Mouse (Mus musculus) layer of hippocampus, adult 11-12 months (tissue): ENCODE data around the gene Sgcd.
A peak's percentile ranks its signal among the peaks of the same experiment; 100 is the strongest.
"Not testable (repeated sequence)": the region's sequence is repeated elsewhere in the genome, so short reads cannot be mapped to it uniquely, and the experiment has no call there.

Experiments
- DNase-seq: peaks from one replicate; pipeline ENCODE4 v3.0.0; 2022; ENCODE audit warnings: low spot score

The Sgcd gene

DNA sequence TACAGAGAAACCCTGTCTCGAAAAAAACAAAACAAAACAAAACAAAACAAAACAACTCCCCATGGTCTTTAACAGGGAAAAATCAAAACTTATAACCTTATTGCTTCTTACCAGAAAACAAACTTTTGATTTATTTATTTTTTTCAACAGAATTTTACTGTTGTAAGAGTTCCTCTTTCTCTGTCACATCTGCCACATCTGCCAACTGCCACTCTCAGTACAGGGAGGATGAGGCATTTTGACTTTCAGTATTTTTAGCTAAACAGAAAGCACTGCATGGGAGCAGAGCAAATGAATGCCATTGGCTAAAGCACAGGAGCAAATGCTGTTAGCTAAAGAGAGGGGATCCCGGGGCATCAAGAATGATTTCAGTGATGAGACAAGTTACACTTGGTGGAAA lies 528.6 kb downstream of the Sgcd start:
- no peak for DNase-seq

DNA sequence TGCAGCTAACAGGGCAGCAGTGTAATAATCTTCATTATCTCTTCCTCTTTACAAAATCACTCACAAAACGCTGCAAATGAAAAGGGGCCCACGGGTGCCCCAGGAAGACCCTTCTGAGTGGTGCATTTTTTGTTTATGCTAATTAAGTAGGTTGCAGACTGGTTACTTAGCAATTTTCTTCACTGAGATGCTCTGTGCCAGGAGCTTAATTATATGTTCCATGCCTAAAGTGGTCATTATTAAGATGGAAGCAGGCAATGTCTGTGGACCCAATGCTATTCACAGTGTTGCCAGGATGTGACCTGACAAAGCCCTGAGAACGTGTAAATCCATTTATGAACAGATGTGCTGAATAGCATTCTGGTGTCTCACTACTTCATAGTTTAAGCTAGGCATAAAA lies 529.6 kb downstream of the Sgcd start:
- no peak for DNase-seq

DNA sequence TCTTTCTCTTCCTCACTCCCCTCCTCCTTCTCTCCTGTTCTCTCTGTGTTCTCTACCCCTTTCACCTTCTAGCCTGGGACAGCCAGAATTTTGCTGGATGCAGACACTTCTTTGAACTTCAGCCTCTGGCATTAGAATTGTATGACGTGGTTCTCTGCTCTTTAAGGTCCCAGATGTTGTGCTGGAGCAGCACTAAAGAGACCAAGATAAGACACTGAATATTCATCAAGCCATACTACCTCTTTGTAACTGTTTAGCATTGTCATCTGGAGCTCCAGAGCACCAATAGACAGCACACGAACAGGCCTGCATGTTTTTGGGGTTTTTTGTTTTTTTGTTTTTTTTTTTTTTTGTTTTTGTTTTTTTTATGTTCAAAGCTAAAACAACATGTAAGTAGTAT lies 541.0 kb downstream of the Sgcd start:
- DNase-seq, result no peak

DNA sequence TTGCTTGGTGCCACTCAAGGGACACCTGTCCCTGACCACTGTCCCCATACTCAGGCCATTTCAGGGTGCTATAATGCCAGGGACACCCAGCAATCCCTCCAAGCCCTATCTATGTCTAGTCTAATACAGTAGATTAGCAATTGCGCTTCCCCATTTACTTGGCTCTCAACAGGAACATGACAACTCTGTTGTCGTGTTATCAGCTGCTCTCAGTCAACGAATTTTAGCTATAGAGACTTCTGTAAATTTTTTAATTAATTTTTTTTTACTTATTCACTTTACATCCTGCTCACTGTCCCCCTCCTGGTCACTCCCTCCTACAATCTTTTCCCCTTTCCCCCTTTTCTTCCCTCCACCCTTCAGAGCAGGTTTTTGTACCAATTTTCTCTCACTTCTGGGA lies 542.4 kb downstream of the Sgcd start:
- no peak for DNase-seq

DNA sequence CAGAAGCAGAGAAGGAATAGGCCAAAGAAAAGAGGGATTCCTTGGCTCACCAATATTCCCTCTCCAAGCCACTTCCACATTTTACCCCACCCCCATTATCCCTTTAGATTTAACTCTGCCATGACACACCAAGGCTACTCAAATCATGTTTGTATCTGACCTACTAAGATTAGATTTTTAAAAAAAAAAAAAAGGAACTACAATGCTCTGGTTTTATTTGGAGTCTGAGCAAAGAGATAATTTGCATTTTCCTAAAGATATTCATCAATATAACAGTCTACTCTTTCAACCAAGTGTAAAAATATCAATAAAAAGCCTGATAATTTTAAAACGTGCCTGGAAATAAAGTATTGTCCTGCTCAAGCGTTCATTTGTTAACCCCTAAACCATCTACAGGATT lies 543.1 kb downstream of the Sgcd start:
- no peak for DNase-seq

DNA sequence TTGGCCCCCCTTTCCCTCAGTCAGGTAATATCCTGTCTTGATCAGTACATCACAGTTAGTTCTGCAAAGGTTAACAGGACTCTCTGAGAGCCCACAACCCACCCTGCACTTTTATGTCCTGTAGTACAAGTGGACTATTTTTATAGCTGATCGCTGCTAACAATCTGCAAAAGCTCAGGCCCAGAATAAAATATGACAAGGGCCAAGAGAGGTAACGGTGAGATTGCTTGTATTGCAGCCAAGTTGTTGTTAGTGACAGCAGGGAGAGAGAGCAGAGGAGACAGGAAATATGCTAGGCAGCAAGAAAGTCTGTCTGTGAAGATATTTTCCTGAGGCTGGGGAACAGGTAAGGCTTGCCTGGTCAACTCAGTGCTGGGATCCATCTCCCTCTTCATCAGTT lies 546.5 kb downstream of the Sgcd start:
- DNase-seq, result no peak

DNA sequence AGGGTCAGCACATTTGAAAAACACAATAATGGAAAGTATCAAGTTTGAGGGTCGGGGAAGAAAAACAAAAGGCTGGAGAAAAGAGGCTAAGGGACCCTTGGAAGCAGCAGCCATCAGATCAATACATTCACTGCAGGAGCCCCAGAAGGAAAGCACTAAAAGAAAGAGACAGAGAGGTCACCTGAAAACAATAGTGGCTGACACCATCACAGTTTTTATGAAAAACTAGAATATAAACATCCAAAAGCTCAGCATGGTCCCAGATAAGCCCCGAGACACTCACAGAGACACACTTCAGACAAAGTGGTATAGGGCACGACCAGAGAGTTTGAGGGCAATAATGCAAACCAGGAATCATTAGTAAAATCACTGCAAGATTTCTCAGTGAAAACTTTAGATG lies 589.2 kb downstream of the Sgcd start:
- no peak for DNase-seq

DNA sequence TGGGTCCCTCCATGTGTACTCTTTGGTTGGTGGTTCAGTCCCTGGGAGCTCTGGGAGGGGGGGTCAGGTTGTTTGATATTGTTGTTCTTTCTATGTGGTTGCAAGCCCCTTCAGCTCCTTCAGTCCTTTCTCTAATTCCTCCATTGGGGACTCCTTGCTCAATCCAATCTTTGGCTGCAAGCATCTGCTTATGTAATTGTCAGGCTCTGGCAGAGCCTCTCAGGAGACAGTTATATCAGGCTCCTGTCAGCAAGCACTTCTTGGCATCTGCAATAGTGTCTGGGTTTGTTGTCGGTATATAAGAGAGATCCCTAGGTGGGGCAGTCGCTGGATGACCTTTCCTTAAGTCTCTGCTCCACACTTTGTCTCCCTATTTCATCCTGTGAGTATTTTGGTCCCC lies 598.0 kb downstream of the Sgcd start:
- not testable (repeated sequence) for DNase-seq

DNA sequence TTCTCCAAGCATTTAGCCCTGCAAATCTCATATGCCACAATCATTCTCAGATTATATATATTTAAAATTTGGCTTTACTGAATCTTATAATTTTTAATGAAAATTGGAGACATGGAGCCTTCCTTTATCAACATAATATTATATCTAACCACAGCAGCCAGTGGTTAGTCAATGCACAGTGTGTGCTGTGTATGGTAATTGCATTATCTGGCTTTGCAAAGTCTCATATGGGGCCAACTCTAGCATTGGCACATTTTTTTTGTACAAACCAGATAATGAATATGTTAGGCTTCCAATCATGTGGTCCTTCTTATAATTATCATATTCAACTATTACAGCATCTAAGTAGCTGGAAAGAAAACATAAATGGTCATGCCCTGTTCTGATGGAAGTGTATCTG lies 599.4 kb downstream of the Sgcd start:
- DNase-seq, result no peak

DNA sequence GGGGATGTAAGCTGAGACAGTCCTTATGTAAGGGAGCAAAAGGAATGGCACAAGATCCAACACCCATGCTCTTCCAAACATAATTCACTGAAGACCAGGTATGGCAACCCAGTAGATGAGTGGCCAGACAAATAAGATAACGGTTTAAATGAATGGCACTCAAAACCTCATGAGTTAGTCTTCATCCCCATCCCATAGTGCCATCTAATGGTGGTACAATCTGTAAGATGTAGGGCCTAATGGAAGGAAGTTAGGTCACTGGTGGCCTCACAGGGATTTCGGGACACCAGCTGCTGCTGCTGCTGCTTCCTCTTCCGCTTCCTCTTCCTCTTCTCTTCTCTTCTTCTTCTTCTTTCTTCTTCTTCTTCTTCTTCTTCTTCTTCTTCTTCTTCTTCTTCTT lies 601.0 kb downstream of the Sgcd start:
- DNase-seq, result no peak

DNA sequence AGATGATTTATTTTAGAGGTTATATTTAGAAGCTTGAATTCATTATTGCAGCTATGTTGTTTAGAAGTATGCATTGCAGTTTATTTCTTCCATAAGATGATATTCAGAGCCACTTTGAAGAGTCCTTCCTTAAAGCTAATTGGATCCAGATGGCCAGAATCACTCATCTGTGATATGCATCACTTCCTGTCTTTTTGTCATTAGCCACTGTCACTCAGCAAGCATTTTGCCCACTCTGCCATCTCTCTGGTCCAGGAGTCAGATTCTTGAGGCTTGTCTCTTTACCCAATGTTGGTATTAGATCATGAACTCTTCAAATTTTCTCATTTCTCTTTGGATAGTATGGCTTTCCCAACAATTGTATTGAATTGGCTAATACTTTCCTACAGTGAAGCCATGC lies 602.6 kb downstream of the Sgcd start:
- DNase-seq, result no peak

DNA sequence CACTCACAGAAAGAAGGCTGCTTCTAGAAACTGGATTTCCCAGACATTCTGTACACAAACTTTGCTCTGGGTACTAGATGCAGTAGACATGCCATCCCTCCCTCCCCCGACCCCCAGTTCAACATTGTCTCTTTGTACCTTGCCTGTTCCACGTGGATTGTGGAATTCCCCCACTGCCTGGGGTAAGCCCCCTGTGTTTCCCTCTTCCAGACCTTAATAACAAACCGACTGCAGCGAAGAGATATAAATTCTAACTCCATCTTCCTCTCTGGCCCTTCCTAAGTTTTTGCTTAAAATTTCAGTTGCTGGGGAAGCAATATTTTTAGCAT lies 609.2 kb downstream of the Sgcd start:
- no peak for DNase-seq

DNA sequence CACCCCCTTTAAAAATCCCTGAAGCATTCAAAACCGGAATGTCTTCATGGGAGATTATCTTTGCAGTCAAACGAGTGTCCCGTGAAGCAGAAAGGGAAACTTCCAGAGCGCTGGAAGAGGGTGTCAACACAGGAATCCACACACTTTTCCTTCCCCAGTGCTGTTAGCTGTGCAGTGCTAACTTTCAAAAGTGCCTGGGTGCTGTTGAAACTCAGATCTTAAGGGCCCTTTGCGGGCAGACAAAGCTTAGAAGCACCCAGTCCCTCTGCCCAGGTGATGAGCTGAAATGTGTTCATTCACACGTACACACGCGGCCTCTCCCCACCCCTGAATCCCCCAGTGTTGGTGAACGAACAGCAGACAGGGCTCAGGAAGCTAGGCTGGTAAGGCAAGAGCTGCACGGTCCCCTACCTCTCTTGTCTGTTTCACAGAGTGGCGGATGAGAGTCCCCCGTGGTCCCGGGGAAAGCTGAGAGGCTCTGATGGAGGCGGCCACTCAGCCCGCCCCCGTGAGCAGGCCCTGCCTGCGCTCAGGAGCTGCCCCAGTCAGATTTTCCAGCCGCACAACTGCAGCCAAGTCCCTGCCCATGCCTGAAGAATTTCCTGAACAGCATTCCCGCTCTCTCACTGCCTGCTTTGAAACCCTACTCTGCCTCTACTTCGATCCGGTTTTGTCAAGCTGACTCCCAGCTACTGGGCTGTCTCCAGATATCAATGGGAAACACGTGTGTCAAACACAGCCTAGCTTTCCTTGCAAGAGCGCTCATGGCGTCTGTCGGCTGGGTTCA lies 609.7 kb downstream of the Sgcd start:
- peak; percentile 15 for DNase-seq

DNA sequence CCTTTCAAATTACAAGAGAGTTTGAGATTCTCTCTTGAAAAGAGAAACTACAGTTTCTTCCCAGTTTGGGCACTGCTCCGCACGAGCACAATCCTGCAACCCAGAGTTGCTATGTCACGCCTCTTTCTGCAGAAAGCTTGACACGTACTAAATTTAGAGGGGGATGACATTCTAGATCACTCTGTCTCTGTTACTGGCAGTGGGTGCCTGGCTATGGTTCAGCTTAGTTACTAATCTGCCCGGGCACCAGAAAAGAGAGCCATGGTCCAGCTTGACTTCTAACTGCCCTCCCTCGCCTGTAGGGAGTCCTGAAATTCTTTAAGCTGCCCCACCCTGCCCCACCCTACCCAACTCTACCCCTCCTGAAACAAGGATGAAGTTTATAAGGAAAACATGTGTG lies 611.3 kb downstream of the Sgcd start:
- no peak for DNase-seq

DNA sequence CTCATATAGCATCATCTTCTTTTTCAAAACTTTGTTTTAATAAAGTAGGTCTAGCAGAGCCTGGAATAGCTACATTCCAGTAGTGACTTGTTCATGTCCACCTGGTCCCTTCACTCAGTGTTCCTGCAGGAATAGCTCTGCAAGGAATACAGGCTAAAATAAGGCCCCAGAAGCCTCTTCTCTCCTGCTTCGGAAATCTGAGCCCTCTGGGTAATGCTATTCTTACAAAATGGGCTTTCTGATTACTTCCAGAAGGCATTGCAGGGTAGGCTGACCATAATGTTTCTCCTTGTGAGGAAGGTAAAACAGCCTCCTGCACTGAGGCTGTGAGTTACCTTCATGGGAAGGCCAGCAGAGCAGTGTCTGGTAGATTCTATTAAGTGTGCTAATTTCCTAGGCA lies 611.9 kb downstream of the Sgcd start:
- no peak for DNase-seq

DNA sequence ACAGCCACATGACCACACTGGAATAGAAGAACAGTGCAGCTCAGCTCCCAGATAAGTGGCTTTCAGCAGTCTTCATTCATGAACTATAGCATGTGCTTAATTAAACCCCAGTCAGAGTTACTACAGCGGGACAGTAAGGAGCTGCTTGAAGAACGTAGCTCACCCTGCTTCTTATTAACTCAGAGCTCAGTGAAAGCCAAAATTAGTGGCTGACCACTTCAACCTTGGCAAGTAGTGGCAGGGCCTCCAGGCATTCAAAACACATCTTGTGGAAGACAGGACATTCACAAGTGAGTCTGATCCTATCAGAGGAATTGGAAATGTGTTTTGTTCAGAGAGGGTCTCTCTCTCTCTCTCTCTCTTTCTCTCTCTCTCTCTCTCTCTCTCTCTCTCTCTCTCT lies 617.2 kb downstream of the Sgcd start:
- no peak for DNase-seq

DNA sequence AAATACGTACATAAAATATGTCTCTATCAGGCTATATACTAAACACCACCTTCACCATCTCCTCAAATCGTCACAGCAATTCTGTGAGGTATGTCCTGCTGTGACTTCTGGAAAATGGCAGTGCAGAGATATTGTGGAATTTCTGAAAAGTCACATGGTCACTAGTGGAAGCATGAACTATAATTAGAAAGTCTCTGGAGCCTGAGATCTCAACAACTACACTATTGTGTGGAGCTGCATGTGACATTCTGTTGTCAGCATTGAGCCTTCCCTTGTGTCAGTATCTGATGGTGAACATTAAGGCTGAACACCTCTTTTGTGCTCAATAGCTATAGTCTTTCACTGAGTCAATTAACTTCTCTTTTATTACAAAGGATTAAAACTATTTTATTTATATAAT lies 637.2 kb downstream of the Sgcd start:
- DNase-seq, result no peak

DNA sequence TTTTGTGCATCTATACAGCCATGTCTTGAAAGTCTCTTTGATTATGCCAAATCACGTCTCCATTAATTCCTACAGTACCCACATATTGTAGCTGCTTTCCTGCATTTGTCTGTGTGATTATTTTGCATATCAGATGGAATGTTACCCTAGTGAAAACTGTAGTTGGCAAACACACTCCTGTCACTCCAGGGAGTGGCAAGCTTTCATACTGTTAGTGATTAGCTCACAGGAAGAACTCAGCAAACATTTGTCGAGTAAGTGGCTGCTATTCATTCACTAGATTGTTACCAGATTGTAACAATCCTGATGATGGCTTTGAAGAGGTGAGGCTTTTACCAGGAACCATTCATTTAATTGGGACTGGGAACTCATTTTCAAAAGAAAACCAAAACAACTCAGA lies 645.3 kb downstream of the Sgcd start:
- no peak for DNase-seq

DNA sequence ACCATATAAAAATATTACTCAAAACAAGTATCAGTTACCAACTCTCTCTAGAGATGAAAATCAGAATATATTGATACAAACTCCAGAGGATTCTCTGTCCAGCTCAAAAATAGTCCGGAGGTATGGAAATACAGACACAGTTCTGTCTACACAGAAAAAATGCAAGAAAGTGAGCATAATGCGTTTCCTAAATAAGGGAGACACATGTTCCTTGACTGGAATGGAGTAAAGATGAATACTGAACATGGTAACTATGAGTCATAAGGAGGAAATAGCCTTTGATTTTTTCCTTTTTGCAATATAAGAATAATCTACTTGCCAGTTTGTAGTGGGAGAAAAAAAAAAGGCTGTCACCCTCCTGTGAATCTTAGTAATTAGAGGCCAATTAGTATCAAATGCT lies 655.1 kb downstream of the Sgcd start:
- no peak for DNase-seq

DNA sequence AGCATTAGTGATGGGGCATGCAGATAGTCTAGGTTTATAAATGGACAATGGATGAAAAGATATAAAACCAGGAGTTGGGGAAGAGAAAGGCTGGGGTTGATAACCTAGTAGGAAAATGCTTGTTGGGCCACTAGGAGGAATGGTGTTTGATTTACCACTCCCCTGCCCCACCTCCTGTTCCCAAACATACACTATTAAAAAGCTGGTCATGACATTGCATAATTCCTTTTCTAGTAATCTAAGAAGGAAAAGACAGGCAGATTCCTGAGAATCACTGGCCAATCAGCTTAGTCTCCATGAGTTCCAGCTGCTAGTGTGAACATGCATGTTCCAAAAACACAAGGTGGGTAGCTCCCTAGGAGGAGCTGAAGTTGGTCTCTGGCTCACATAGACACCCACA lies 683.2 kb downstream of the Sgcd start:
- DNase-seq, result no peak

DNA sequence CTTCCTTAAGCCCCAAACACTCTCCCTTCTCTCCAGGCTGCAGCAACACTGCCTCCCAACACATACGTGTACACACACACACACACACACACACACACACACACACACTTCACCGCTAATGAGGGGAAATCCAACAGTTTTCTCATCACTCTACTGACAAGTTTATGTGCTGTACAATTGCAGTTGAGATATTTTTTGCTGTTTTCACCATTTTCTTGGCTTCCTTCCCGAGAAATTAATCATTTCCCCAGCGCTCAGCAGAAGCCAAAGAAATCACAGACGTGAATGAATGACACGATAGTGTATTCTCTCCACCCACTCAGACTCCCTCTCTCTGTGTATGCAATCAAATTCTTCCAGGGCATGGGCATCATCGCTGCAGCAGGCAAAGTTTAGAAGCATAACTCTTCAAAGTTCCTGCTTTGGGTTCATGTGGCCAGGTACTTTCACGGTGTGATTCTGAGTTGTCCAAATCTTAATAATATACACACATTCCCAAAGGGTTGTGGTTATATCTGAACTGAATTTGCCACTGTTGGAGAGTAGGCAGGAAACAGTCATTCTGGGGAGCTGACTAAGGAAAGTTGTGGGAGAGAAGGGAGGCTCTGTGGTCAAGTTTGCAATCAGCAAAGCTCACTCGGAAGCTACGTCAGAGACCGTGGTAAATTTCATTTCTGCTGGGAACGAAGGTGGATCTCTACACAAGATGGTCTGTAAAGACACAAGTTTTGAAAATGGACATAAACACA lies 683.9 kb downstream of the Sgcd start:
- peak; percentile 25 for DNase-seq

DNA sequence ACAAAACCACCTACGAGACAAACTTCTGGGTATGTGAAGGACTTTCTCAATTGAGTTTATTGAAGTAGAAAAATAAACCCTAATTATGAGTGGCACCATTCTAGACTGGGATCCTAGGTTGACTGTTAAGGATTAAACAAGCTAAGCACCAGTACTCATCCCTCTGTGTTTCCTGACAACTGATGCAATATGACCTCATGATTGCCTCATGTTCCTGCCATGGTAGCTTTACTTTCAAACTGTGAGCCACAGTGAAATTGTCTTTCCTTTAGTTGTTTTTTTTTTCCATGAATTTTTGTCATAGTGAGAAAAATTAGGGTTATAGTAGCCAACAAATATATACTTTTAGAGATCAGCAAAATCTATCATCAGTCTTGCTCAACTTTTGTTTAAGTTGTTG lies 689.0 kb downstream of the Sgcd start:
- DNase-seq, result no peak

DNA sequence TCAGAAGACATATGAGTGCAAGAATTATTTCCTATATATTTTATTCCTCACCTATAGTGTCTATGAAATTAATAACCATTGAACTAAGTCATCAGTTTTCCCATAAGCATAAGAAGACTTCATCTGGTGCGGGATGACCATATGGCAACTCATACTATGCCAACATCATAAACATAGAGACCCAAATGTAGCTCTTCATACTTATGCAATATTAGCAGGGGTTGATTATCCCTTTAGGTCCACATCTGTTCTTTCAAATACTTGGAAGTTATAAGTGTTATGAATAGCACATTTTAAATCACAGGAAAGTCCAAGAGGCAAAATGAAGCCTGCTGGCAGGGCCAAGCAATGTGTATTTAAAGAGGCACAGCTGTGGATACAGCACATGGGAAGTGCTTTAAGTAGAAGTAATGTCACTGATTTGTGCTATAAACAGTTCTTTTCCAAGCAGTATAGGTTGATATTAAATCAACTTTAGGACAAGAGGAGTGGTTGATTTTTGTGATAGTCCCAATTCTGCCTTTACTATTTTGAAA lies 690.9 kb downstream of the Sgcd start:
- no peak for DNase-seq

DNA sequence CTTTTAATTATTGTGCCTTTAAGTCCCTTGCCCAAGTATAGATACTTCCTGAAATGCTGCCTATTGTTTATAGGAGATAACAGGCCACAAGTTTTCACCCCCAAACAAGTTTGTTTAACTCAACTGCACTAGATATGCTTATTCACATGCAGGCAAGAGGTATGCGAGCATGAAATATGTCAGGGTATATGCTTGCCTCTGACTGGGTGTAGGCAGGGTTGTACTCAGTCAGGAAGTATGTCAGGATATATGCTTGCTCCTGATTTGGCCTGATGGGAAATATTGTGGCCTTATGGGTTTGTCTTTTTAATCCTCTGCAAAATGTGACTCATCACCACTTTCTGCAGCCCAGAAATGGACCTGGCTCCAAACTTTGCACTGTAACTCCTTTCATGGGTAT lies 694.0 kb downstream of the Sgcd start:
- no peak for DNase-seq
